In the genomic region with DNA sequence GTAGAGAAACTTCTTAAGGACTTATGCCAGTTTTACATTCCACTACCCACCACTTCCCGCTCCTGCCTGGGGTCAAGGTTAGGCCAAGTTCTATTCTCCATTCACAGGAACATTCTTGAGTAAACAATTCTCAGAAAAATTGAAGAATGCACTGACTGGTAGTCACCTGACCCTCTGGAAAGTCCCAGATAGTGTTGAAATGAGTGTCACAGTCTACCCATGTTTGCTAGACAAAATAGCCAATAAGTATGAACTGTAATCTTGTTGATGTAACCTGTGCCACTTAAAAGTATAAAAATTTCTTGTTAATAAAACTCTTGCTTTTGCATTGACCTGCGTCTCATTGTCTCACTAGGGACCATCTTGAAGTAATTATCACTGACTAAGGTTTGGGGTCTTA, we compare ENCODE assay signal across 25 mouse cellular contexts.
DNase-seq lines count a peak whose midpoint lies in the region; ATAC-seq and TF ChIP-seq lines count a peak whose summit lies in the region.
"Had no signal": no experiment of that assay in that cellular context is flagged by ENCODE, and none has a peak within 500 bp of the region (broad histone marks: within the 10 kb centered on the region; RNA-seq: fewer than 3 reads in every experiment).

No protein-coding gene starts in this region.

- no peak for TF ChIP-seq CTCF in CH12.LX (conservative IDR thresholded peaks at IDR 0.05 in 1 of 2, IDR thresholded peaks at IDR 0.05 in 1 of 2; ENCODE audit: low read depth in 2 of 2, low read length in 2 of 2)
- no peak for TF ChIP-seq CTCF in midbrain, postnatal 0 days (IDR thresholded peaks at IDR 0.05)

- dilution Hi-C loops in CH12.LX (cut with MboI; ENCODE audit: extremely low pct_ligation_motif_present, extremely low pct_unique_long_range_greater_than_20kb, low sequenced_read_pairs), result no loop called here

- no peak for ATAC-seq in midbrain, postnatal 0 days (ENCODE audit: low FRiP score)
- ATAC-seq in midbrain, embryonic 11.5 days (ENCODE audit: low FRiP score), result no peak
- ATAC-seq: activated CD4-positive, CD25-positive, alpha-beta regulatory T cell, adult 4 months; CD4-positive, CD25-positive, alpha-beta regulatory T cell, adult 4 months; Patski had no signal

- no peak for TF ChIP-seq RAD21 in CH12.LX (IDR thresholded peaks at IDR 0.05; ENCODE audit: low read depth, low read length)

- H3K27me3 ChIP-seq in CH12.LX (replicated peaks), result no peaks in the 10 kb centered on the region
- no peaks in the 10 kb centered on the region for H3K27me3 ChIP-seq in midbrain, postnatal 0 days (ENCODE audit: insufficient read depth, low read length)
- no peaks in the 10 kb centered on the region for H3K27me3 ChIP-seq in midbrain, embryonic 11.5 days (ENCODE audit: control insufficient read depth, insufficient read depth, low read length)
- H3K27me3 ChIP-seq: Patski had no signal

- no peaks in the 10 kb centered on the region for H3K36me3 ChIP-seq in CH12.LX (replicated peaks in 1 of 2; ENCODE audit: control insufficient read depth in 1 of 2, insufficient read depth in 1 of 2, low read length in 1 of 2)
- H3K36me3 ChIP-seq in midbrain, postnatal 0 days (ENCODE audit: insufficient read depth, low read length), result no peaks in the 10 kb centered on the region
- no peaks in the 10 kb centered on the region for H3K36me3 ChIP-seq in midbrain, embryonic 11.5 days (ENCODE audit: control insufficient read depth, insufficient read depth, low read length)
- H3K36me3 ChIP-seq: G1E had no signal

- TF ChIP-seq POLR2A in CH12.LX (IDR thresholded peaks at IDR 0.05; ENCODE audit: low read depth, low read length), result no peak

- WGBS in midbrain, postnatal 0 days, result 88% methylated on average over 2 of the region's 2 CpGs
- WGBS in midbrain, embryonic 11.5 days, result 86% methylated on average over 2 of the region's 2 CpGs

- no peak for DNase-seq in CH12.LX (ENCODE audit: extremely low read depth)
- peak; percentile 29 for DNase-seq in Muller cell, postnatal 12 days (ENCODE audit: inconsistent ontology term)
- peak; percentile 13 for DNase-seq in R1 (ENCODE audit: low read depth, low spot score)
- DNase-seq in ZHBTc4 (ENCODE audit: low read depth, low spot score), result peak; percentile 1
- no peak for DNase-seq in kidney, postnatal 4 days
- no peak for DNase-seq in midbrain, postnatal 0 days (ENCODE audit: low spot score)
- DNase-seq in midbrain, embryonic 11.5 days (ENCODE audit: low spot score, missing footprints), result no peak
- DNase-seq in testis, postnatal 14 days (ENCODE audit: low spot score), result no peak
- DNase-seq: adrenal gland, adult 2 months; adrenal gland, adult 8-10 months; adrenal gland, postnatal 10 days; adrenal gland, postnatal 14 days; adrenal gland, postnatal 25 days; adrenal gland, postnatal 36 days; B cell, adult 2 months; cerebellum, adult 11 months; cerebellum, adult 11-12 months; cerebellum, adult 18-20 months; cerebellum, adult 2 months; cerebellum, adult 8-10 months; cerebellum, adult 9-10 months had no signal

- no peak overlapping the region for H3K4me2 ChIP-seq in CH12.LX (ENCODE audit: insufficient read depth, low read depth, poor library complexity, severe bottlenecking)
- no peak overlapping the region for H3K4me2 ChIP-seq in midbrain, postnatal 0 days (ENCODE audit: low read depth, low read length, poor library complexity, severe bottlenecking)
- H3K4me2 ChIP-seq in midbrain, embryonic 11.5 days, result no peak overlapping the region

- H3K79me2 ChIP-seq in CH12.LX (replicated peaks; ENCODE audit: control insufficient read depth, extremely low read depth, insufficient read depth, poor library complexity, severe bottlenecking), result no peaks in the 10 kb centered on the region

- no peak overlapping the region for H3K27ac ChIP-seq in CH12.LX (ENCODE audit: insufficient read depth, low read depth)
- no peak overlapping the region for H3K27ac ChIP-seq in midbrain, postnatal 0 days (ENCODE audit: low read depth, low read length)
- H3K27ac ChIP-seq in midbrain, embryonic 11.5 days (ENCODE audit: low read depth, low read length), result no peak overlapping the region

- no peak overlapping the region for H3K4me3 ChIP-seq in CH12.LX (replicated peaks in 1 of 3; ENCODE audit: low read depth in 2 of 3, low read length in 2 of 3, poor library complexity in 1 of 3)
- no peak overlapping the region for H3K4me3 ChIP-seq in midbrain, postnatal 0 days (ENCODE audit: low read depth, low read length)
- H3K4me3 ChIP-seq in midbrain, embryonic 11.5 days (ENCODE audit: low read depth, low read length), result no peak overlapping the region

- in situ Hi-C loops in CH12.LX (cut with MboI; ENCODE audit: low pct_ligation_motif_present, low pct_unique_long_range_greater_than_20kb, low sequenced_read_pairs), result no loop called here

- no peaks in the 10 kb centered on the region for H3K4me1 ChIP-seq in CH12.LX (ENCODE audit: control insufficient read depth in 1 of 2, insufficient read depth in 2 of 2)
- no peaks in the 10 kb centered on the region for H3K4me1 ChIP-seq in midbrain, postnatal 0 days (ENCODE audit: insufficient read depth, low read length)
- H3K4me1 ChIP-seq in midbrain, embryonic 11.5 days (ENCODE audit: control insufficient read depth, insufficient read depth, low read length), result no peaks in the 10 kb centered on the region

- no peak overlapping the region for H3K9ac ChIP-seq in CH12.LX (ENCODE audit: insufficient read depth, low read depth)
- no peak overlapping the region for H3K9ac ChIP-seq in midbrain, postnatal 0 days (replicated peaks; ENCODE audit: low read length, poor library complexity, severe bottlenecking)
- H3K9ac ChIP-seq in midbrain, embryonic 11.5 days (ENCODE audit: low read length), result no peak overlapping the region

- H3K9me3 ChIP-seq in CH12.LX (replicated peaks; ENCODE audit: low read length), result peaks cover 15% of the 10 kb centered on the region
- no peaks in the 10 kb centered on the region for H3K9me3 ChIP-seq in midbrain, postnatal 0 days (ENCODE audit: low read length)
- no peaks in the 10 kb centered on the region for H3K9me3 ChIP-seq in midbrain, embryonic 11.5 days (ENCODE audit: control insufficient read depth, low read length)

- peak; percentile 48; the same call in 1 of the 2 replicates for TF ChIP-seq EP300 in CH12.LX (IDR thresholded peaks at IDR 0.05; ENCODE audit: low read length)

TF ChIP-seq in CH12.LX, 34 proteins besides CTCF, POLR2A, EP300 and RAD21:
- TF ChIP-seq USF1 (IDR thresholded peaks at IDR 0.05; ENCODE audit: low read depth, low read length) (peak; percentile 20; the same call in 1 of the 2 replicates), GABPA (IDR thresholded peaks at IDR 0.05; ENCODE audit: insufficient replicate concordance, low read depth, low read length) (no peak), JUND (conservative IDR thresholded peaks at IDR 0.05; ENCODE audit: low read depth, low read length) (0 out of 2 replicates have a peak, but pooled peaks have one; percentile 24), IRF4 (IDR thresholded peaks at IDR 0.05; ENCODE audit: low read depth, low read length) (peak; percentile 51; the same call in 1 of the 2 replicates), BHLHE40 (IDR thresholded peaks at IDR 0.05; ENCODE audit: low read depth, low read length) (peak; percentile 62), NELFE (IDR thresholded peaks at IDR 0.05; ENCODE audit: low read depth, low read length) (no peak)

Comparison
In these comparisons a context has a peak if more than half of its experiments do, and no peak if none do; other contexts are left out.
1. DNase-seq: peak in Muller cell, postnatal 12 days (single experiment), R1 (single experiment) and ZHBTc4 (single experiment); none in CH12.LX (single experiment), kidney, postnatal 4 days (0 of 2), midbrain, postnatal 0 days (single experiment), midbrain, embryonic 11.5 days (single experiment) and testis, postnatal 14 days (single experiment).